18 mouse cellular contexts compared by ENCODE assay signal in the genomic region with DNA sequence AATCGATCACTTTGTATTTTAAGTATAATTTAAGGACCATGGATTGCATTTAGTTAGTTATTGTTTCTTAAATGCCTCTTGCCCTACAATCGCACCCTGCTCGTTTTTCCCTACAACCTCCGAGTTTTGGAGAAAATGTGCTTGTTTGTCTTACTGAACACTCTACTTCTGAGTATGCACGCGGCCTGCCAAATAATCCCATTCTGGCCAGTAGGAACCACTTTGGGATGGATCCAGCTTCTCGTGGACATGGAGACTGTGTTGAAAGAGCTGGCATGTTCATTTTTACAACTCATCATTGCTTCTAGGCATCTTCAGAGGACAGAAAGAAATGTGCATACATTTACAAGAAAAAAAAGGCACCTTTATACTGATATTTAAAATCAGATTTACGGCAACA.
DNase-seq lines count a peak whose midpoint lies in the region; ATAC-seq and TF ChIP-seq lines count a peak whose summit lies in the region.
"Had no signal": no experiment of that assay in that cellular context is flagged by ENCODE, and none has a peak within 500 bp of the region (broad histone marks: within the 10 kb centered on the region; RNA-seq: fewer than 3 reads in every experiment).

No protein-coding gene starts in this region.

- no peak overlapping the region for H3K9ac ChIP-seq in heart, adult 2 months (ENCODE audit: low read depth, low read length)
- H3K9ac ChIP-seq in heart, embryonic 12.5 days, result no peak overlapping the region
- H3K9ac ChIP-seq: forebrain, postnatal 0 days; heart, embryonic 13.5 days; hindbrain, embryonic 13.5 days; midbrain, embryonic 12.5 days had no signal

- H3K27me3 ChIP-seq in heart, adult 2 months (ENCODE audit: control insufficient read depth, insufficient read depth, low read length), result no peaks in the 10 kb centered on the region
- no peaks in the 10 kb centered on the region for H3K27me3 ChIP-seq in heart, embryonic 12.5 days (replicated peaks)
- H3K27me3 ChIP-seq: heart, embryonic 13.5 days; hindbrain, embryonic 13.5 days; midbrain, embryonic 12.5 days had no signal

- 65% methylated on average over 8 of the region's 8 CpGs for WGBS in heart, adult 2 months
- 84% methylated on average over 8 of the region's 8 CpGs for WGBS in heart, embryonic 12.5 days

- H3K9me3 ChIP-seq in heart, embryonic 12.5 days (replicated peaks), result no peaks in the 10 kb centered on the region
- H3K9me3 ChIP-seq: heart, embryonic 13.5 days; hindbrain, embryonic 13.5 days; midbrain, embryonic 12.5 days had no signal

- H3K36me3 ChIP-seq in heart, adult 2 months (ENCODE audit: control insufficient read depth, insufficient read depth, low read length), result no peaks in the 10 kb centered on the region
- H3K36me3 ChIP-seq in heart, embryonic 12.5 days, result no peaks in the 10 kb centered on the region
- H3K36me3 ChIP-seq: heart, embryonic 13.5 days; hindbrain, embryonic 13.5 days; midbrain, embryonic 12.5 days had no signal

- H3K4me2 ChIP-seq in heart, embryonic 12.5 days, result no peak overlapping the region
- H3K4me2 ChIP-seq: heart, embryonic 13.5 days; hindbrain, embryonic 13.5 days; liver, embryonic 11.5 days; midbrain, embryonic 12.5 days had no signal

- intact Hi-C loops in heart, adult 2 months (cut with DNase I), result no loop called here

- H3K4me1 ChIP-seq in heart, adult 2 months (ENCODE audit: control insufficient read depth, insufficient read depth, low read length), result no peaks in the 10 kb centered on the region; the same call in 1 of the 2 replicates
- H3K4me1 ChIP-seq in heart, embryonic 12.5 days (replicated peaks), result 0 out of 2 replicates have a peak, but pooled peaks cover 11% of the 10 kb centered on the region

- no peak for TF ChIP-seq EP300 in heart, adult 2 months (IDR thresholded peaks at IDR 0.05; ENCODE audit: insufficient read depth, low read depth, low read length)

- no peak for TF ChIP-seq CTCF in heart, adult 2 months (IDR thresholded peaks at IDR 0.05)

- peak; percentile 12 to 33 for DNase-seq in heart, adult 2 months
- DNase-seq in adipocyte (ENCODE audit: low spot score), result peak; percentile 52
- peak; percentile 3 to 14 for DNase-seq in gastrocnemius, adult 8-10 months (ENCODE audit: low spot score in 2 of 2)
- DNase-seq in lung, postnatal 10 days, result peak; percentile 44
- DNase-seq in frontal cortex, adult 2 months (ENCODE audit: extremely low spot score in 1 of 2, low spot score in 1 of 2), result no peak
- DNase-seq: adrenal gland, adult 2 months; cerebellum, adult 18-20 months; forebrain, postnatal 0 days; kidney, adult 8-10 months; kidney, postnatal 4 days; thymus, postnatal 4 days had no signal

- no peaks in the 10 kb centered on the region for H3K79me2 ChIP-seq in heart, adult 2 months (replicated peaks; ENCODE audit: control insufficient read depth, insufficient read depth, low read length)

- ATAC-seq in heart, embryonic 12.5 days (ENCODE audit: insufficient number of reproducible peaks, low FRiP score), result no peak
- ATAC-seq in inflammation-experienced regulatory T-cells, adult 6 months, result no peak
- ATAC-seq: forebrain, postnatal 0 days had no signal

- H3K4me3 ChIP-seq in heart, adult 2 months, result no peak overlapping the region
- no peak overlapping the region for H3K4me3 ChIP-seq in heart, embryonic 12.5 days
- H3K4me3 ChIP-seq: heart, embryonic 13.5 days; hindbrain, embryonic 13.5 days; midbrain, embryonic 12.5 days; myocyte had no signal

- no peak overlapping the region for H3K27ac ChIP-seq in heart, adult 2 months
- no peak overlapping the region for H3K27ac ChIP-seq in heart, embryonic 12.5 days (ENCODE audit: poor library complexity, severe bottlenecking)
- H3K27ac ChIP-seq: heart, embryonic 13.5 days; hindbrain, embryonic 13.5 days; midbrain, embryonic 12.5 days had no signal

- no peak for TF ChIP-seq POLR2A in heart, adult 2 months (IDR thresholded peaks at IDR 0.05; ENCODE audit: insufficient read depth, low read depth, low read length)

Comparison
In these comparisons a context has a peak if more than half of its experiments do, and no peak if none do; other contexts are left out.
1. DNase-seq: peak in heart, adult 2 months (2 of 2), adipocyte (single experiment), gastrocnemius, adult 8-10 months (2 of 2) and lung, postnatal 10 days (single experiment); none in frontal cortex, adult 2 months (0 of 2).